Mouse (Mus musculus): Measurements from ENCODE around the gene Zfpm1.

Zfpm1 gene

DNA sequence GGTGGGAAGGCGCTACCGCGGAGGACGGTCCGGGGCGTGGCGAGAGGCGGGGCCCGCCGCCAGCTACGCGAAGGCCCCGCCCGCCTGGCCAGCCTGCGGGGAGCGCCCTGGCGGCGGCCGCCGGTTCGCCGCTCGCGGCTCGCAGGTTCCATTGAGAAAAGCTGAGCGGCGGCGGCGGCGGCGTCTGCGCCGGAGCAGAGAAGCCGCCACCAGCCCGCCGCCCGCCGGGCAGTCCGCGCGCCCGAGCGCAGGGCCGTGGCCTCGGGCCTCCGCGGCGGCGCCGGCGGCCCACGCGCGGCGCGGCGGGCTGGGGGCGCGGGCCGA lies at the start of gene Zfpm1:
TSS of gene Zfpm1 (plus strand) at position 107 of the 324 bp plus-strand sequence.
- no peak for DNase-seq (ENCODE audit: inconsistent ontology term)

DNA sequence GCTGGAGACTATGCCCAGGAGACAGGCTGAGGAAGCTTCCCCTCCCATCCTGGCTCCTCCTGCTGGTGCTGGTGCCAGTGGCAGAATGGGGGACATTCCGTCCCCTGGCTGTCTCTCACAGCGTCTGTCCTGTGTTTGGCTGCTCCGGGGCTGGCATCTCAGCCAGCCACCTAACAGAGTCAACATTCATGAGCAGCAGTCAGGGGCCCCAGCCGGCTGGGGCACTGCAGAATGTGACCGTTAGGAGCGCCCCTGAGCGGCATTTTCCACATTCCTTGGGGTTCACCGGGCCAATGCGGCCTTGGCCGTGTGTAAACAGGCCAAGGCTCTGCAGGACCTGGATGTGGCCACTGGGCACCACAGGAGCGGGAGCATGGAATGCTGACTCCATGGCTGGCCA lies 47.9 kb upstream of the Zfpm1 start:
- peak; percentile 98 for DNase-seq (ENCODE audit: inconsistent ontology term)

DNA sequence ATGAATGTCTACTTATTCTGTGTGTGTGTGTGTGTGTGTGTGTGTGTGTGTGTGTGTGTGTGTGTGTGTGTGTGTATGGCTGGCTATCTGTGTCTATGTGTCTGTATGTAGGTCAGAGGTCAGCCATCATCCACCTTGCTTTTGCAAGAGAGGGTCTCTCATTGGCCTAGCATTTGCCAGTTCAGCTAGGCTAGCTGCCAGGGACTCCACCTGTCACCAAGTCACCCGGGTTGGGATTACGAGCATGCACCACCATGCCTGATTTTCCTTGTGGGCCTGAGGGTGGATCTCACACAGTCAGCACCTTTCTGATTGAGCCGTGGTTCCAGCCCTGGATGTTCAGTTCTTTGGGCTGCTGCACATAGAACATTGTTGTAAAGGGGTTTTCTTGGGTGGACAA lies 45.4 kb upstream of the Zfpm1 start:
- no peak for DNase-seq (ENCODE audit: inconsistent ontology term)

DNA sequence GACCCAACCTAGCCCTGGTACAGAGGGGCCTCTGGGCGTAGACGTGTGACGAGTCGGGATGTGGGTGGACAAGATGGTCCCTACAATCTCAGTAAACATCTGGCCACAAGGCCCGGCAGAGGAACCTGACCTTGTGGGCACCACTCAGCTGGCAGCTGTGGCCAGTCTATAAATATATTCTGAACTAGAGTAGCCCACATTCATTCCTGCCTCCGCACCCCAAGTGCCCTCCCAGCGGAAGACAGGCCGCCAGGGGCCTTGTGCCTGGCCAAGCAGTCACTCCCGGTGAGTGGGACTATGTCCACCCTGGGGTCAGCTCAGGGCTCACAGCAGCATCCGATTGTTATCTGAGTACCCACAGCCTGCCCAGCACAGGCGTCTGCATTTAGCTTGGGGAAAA lies 43.7 kb upstream of the Zfpm1 start:
- no peak for DNase-seq (ENCODE audit: inconsistent ontology term)

DNA sequence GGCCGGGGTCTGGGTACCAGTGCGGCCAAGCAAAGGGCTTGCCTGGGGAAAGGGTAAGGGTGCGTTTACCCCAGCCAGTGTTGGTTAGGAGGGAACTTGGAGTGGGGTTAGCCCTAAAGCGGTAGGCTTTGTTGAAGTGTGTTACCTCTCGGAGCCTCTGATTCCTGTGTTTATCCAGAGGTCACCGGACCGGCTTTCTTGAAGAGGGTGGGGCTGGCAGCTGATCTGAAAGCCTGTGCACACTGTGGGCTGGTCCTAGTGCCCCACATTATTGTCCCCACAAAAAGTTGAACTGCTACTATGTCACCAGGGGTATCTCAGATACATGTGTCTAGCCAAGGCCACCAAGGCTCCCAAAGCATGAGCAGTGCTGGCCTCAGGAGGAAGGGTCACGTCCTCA lies 43.2 kb upstream of the Zfpm1 start:
- no peak for DNase-seq (ENCODE audit: inconsistent ontology term)

DNA sequence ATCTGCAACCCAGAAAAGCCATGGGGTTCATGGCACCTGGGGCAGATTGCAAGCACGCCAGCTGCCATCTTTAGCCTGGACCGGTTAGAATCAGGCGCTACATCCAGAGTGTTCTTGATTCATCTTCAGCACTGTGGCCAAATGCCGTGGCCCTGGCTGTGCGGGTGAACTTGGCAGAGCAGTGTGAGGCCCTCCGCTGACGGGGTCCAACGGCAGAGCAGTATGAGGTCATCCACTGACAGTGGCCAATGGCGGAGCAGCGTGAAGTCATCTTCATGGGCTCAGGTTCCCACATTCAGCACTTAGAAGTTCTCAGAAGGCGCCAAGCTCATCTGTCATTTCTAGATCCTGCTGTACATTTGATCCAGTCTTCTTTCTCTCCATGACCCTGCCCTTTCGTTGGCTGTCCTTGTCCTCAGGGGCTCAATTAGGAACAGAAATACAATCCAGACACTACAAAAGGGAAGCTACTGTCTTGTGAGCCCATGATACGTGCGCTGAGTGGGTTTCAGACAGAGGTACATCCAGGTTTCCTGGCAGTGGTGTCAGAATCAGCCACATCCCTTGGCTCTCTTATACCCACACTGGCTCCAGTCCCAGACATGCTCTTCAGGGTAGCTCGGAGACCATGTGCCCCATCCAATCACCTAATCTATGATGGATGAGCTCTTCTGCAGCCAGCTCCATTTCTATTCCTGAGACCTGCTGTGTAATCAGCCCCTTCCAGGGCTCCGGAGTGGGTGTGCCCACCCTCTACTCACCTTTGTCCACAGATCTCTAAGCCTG lies 41.5 kb upstream of the Zfpm1 start:
- no peak for DNase-seq (ENCODE audit: inconsistent ontology term)

DNA sequence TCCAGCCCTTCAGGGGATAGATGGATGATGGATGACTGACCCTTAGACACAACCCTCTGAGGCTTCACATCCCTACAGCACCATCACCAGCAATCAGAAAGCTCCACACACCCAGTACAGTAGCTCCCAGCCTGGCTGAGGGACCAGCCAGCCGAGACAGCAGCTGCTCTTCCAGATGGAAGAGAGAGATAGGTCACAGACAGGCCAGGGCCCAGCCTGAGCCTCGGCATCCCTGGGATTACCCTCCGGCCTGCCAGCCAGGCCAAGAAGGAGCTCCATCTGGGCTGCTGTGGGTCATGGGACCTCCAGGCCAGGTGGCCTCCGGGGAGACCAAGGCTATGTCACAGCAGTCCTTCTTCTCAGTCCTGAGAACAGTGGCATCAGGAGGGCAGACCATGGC lies 38.6 kb upstream of the Zfpm1 start:
- no peak for DNase-seq (ENCODE audit: inconsistent ontology term)

DNA sequence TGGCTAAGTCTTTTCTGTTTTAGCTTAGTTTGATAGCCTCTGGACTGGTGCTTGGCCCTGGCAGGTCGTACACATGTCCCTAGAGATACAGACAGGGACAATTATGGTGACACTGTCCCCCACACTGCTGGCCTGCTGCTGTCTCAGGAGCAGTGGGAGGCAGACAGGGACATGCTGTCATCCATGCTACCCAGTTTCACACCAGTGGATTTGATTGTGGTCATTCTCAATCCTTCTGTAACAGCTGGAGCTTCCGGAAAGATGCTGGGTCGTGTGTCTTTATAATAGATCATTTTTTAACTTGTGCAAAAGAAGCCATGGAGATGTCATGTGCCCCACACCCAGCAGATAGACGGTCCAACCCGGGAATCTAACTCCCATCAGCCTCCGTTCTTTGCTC lies 36.8 kb upstream of the Zfpm1 start:
- no peak for DNase-seq (ENCODE audit: inconsistent ontology term)

DNA sequence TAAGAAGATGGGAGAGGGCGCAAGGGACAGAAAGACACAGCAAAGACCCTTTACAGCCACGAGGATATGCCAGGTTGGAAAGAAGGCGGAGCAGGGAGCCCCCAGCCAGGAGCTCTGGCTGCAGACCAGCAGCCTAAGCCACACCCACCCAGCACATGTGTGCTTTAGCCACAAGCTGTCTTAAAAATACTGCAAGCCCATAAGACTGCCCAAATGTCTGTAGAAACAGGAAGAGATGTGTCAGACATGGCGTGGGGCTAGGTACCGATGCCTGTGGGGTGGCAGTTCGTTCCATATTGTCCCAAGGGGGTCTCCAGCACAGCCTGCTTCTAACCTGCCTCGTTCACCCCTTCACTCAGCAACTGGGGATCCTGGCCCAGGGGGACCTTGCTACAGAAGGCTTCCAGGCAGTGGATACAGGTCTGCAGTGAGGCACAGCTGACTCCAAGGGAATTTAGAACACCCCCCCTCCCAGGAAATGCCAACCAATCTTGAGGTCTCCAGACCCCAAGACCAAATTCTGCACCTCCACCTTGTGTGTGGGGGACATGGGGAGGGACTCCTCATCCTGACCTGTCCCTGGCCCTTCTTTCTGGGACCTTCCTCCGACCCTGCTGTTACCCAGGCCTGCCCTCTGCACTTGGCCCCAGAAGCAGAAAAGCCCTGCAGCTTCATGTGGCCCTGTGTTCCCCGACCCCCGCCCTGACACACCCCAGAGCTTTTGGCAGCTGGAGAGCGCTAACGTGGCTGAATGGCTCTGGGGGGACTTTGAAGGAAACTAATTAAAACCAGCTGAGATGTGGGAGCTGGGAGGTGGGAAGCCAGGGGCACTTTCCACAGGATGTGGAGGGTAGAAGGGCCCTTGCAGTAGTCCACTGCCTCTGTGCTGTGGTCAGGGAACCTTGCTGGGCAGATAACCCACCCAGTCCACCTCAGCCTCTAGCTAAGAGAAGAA lies 35.4 kb upstream of the Zfpm1 start:
- no peak for DNase-seq (ENCODE audit: inconsistent ontology term)

DNA sequence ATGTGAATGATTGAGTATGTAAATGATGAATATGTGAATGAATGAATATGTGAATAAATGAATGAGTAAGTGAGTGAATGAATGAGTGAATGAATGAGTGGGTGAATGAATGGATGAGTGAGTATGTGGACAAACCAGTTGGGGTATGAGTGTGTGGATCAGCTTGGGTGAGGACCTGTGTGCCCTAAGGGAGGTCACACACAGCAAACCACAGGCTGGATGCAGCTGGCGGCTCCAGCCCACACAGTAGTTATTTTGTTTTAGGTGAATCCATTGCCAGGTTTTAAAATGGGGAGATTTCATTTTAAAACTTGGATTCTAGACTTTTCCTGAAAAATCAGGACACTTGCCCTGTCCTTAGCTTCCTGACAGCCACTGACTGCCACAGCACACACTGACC lies 30.2 kb upstream of the Zfpm1 start:
- DNase-seq (ENCODE audit: inconsistent ontology term), result no peak

DNA sequence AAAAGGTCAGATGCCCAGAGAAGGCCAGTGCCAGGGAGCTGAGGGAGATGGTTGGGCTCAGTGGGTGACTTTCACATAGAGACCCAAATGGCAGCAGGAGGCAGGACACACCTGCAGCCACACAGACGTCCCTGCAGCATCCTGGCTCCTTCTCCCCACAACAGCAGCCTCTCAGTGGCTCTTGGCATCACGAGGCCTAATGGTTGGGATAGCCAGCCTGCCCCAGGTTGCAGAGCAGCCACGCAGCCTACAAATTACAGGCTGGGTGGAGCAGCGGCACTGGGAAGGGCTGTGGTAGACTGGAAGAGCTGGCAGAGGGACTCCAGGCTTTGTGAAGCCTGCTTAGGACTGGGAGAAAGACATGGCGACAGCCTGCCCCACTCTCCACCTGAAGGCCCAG lies 29.6 kb upstream of the Zfpm1 start:
- DNase-seq (ENCODE audit: inconsistent ontology term), result no peak

DNA sequence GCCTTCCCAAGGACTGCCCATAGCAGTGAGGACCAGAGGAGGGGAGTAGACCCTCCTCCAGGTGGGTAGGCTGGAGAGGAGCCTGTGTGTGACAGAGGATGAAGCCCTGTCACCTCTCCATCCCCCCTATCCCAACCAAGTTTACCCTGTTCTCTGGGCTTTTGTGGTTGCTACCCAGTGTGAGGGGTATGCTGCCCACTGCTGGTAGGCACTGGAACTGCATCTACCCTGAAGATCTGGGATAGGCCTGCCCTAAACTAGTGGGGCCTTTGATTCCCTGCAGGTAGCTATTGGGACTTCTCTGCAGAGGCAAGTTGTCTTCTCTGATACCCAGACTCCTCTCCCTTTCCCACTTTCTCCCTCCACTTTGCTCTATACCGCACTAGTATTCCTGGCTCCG lies 22.6 kb upstream of the Zfpm1 start:
- peak; percentile 48 for DNase-seq (ENCODE audit: inconsistent ontology term)

DNA sequence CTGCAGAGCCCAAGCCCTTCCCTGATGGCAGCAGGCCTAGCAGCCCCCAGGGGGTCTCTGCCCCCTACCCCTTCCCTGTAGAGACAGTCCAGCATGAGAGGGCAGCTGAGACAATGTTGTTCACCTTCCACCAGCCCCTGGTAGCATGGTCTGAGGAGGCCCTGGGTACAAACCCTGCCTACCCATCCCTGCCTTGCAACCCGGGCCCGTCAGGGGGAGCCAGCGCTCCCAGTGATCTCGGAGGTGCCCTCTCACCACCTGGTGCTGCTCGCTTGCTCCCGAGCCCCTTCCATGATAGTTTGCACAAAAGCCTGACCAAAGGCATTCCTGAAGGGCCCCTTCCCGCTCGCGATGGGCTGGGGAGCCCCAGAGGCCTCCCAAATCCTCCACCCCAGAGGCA lies 21.2 kb upstream of the Zfpm1 start:
- DNase-seq (ENCODE audit: inconsistent ontology term), result no peak

DNA sequence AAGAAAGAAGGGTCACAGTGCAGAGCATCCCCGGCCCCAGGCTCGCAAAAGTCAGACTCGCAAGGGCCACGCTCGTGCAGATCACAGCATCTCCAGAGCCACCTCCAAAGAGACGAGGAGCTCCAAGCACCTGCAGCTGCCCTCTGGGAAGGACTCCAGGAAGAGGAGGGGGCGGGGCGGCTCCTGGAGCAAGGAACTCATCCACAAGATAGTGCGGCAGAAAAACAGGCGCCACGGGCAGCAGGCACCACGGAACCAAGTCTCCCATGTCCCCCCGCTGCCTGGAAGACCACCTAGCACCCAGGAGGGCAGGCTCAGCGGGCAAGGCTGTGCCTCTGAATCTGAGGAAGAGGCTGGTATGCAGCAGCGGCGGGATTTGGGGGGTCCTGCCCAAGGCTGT lies 19.1 kb upstream of the Zfpm1 start:
- DNase-seq (ENCODE audit: inconsistent ontology term), result no peak

DNA sequence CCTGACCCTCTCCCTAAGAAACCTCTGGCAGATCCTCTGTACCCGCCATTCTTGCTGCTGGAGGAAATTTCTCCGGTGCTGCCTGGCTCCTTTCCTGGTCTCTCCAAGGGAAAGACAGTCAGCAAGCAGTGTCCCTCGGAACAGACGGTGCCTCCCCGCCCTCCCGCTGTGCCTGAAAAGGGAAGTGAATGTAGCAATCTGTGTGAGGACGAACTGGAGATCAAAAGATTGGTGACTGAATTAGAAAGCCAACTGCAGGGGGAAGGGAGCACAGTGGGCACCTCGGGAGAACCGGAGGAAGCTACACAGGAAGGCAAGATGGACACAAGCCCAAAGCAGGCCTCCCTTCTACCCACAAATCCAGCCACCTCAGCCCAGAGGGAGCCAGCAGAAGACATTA lies 17.7 kb upstream of the Zfpm1 start:
- no peak for DNase-seq (ENCODE audit: inconsistent ontology term)

DNA sequence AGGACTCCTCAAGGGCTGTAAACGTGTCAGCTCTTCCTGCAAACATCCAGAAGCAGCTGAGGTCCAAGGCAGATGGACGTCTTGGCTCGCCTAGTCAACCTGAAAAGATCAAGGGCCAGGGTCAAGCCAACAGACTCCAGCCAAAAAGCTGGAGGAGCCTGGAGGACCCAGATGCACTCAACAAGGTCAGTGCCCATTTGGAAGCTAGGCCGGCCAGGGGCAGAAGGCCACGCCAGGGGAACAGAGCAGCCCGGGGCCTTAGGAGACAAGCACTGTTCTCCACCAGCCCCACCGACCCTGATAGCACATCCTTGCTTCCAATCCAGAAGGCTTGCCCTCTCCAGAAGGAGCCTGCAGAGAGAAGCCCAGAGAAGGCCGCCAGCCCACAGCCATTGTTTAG lies 16.4 kb upstream of the Zfpm1 start:
- no peak for DNase-seq (ENCODE audit: inconsistent ontology term)

DNA sequence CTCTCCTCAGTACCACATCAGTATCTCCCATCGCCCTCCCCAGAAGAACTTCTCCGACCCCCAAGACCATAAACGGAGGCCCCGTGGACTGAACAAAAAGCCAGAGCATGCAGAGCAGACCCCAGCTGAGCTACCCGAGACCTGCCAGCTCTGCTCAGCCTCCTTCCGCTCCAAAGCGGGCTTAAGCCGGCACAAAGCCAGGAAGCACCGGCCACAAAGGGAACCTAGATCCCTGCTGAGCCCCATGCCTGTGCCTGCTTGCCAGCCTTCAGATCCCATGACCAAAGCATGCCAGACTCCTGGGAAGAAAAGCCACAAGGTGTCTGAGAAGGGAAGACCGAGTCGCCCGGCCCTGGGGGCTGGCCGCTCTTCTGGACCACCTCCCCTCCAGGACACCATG lies 15.1 kb upstream of the Zfpm1 start:
- peak; percentile 33 for DNase-seq (ENCODE audit: inconsistent ontology term)

DNA sequence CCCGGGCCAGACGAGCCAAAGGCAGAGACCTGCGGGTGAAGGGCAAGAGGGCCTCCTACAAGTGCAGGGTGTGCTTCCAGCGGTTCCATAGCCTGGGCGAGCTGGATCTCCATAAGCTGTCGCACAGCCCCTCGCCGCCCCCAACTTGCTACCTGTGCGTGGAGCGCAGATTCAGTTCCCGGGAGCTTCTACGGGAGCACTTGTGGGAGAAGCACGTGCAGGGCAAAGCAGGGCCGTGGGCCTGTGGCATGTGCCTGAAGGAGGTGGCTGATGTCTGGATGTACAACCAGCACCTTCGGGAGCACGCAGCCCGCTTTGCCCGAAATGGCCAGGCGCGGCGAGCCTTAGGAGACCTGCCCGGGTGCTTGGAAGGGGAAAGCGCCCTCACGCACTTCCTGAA lies 13.1 kb upstream of the Zfpm1 start:
- DNase-seq (ENCODE audit: inconsistent ontology term), result no peak

DNA sequence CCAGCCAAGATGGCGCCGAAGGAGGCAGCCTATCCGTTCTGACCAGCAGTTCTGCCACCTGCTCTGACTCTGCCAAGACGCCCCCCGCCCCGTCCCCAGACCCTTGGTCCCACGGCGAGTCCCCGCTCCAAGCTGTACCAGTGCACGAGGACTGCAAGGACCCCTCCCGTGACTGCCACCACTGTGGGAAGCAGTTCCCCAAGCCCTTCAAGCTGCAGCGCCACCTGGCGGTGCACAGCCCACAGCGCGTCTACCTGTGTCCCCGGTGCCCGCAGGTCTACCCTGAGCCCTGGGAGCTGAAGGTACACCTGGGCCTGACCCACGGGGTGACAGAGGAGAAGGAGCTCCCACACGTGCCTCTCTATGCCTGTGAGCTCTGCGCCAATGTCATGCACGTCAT lies 12.5 kb upstream of the Zfpm1 start:
- peak; percentile 56 for DNase-seq (ENCODE audit: inconsistent ontology term)

DNA sequence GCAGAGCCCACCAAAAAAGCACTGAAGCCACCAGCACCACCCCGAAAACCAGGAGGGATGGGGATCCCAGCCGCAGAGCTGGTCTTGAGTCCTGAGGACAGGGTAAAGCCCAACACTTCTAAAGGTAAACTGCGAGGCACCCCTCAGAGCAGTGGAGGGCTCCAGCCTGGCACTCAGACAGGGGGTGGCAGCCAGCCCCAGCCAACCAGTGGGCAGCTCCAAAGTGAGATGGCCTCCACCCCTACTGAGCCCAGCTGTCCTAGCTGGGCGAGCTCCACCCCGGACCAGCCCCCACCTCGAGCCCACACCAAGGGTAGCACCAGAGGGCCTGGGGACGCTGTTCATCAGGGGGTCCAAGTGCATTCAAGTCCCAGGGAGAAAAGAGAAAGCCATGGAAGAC lies 11.4 kb upstream of the Zfpm1 start:
- DNase-seq (ENCODE audit: inconsistent ontology term), result no peak

DNA sequence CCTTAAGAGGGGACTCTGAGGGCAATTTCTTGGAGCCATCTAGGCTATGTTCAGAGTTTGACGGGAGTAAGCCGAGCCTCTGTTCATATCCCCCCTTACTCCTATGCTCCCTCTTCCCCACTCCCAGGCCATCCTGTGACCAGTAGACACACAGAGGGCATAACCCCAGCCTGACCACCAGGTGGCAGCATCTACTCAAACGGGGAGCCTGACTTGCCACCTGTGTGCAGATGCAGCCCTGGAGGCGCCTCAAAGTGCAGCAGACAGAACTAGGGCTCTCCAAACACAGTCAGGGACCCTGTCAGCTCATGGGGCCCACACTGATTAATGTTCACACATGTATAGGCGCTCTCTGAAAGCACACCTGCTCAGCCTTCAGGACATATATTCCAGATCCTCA lies 8.8 kb upstream of the Zfpm1 start:
- peak; percentile 64 for DNase-seq (ENCODE audit: inconsistent ontology term)

DNA sequence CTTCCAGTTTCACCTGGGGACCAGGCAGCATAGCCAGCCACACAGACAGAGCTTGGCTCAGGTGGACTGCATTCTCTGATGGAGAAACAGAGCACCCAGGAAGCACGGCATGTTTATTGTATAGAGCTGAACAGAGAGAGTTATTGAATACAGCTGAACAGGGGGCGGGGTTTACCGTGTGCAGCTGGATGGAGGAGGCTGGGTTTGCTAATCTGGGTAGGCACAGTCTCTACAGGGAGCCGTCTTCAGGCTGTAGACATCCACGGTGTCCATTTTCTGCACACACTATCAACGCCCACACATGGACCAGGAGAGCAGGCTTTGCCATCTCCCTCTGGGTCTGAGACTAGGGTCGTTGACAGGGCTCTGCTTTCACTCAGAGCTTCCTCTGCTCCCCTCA lies 8.1 kb upstream of the Zfpm1 start:
- DNase-seq (ENCODE audit: inconsistent ontology term), result no peak
